Mouse (Mus musculus): ENCODE results near the gene Uckl1.

DNA sequence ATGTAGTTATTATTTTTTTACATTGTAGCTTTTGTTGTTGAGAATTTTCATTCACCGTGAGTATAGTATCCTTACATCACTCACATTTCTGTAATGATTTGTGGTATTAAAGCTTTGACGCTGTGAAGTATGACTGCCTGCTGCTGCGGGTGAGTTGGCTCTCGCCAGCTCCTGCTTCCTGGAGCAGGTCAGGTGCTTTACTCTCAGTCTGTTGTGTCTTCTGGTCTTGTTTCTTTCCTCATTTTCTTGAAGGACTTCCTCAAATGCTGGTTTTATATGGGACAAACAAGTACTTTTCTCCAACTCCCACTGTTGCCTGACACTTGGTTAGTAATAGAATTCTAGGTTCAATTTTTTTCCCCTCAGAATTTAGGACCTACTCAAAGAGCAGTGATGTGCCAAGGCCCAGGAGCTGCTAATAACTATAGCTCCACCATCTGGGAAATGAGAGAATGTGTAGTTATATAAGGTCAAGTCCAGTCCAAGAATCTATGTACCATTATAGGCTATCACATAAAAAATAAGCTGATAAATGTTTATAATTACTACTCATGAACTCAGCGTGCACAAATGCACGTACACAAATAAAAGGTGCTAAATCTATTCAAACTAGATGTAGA lies 42.8 kb downstream of the Uckl1 start:
- TF ChIP-seq MYOD1 (IDR thresholded peaks at IDR 0.05; ENCODE audit: control insufficient read depth in 1 of 3, insufficient read length in 2 of 3, low read depth in 2 of 3) (no peak), TCF12 (IDR thresholded peaks at IDR 0.05; ENCODE audit: insufficient read depth, poor library complexity, severe bottlenecking) (no peak), USF1 (IDR thresholded peaks at IDR 0.05; ENCODE audit: low read depth) (no peak), POLR2A (IDR thresholded peaks at IDR 0.05; ENCODE audit: insufficient read length, low read depth) (no peak), POLR2AphosphoS2 (IDR thresholded peaks at IDR 0.05; ENCODE audit: insufficient read length, low read depth) (no peak)

Data from myocyte (in vitro differentiated cells).